Mouse (Mus musculus) left cerebral cortex, postnatal 36 days (tissue): ENCODE data around the gene Ccnf. TPM values are rescaled to one million over a fixed set of nuclear protein-coding genes. Genes with fewer than 3 reads are reported as not detected.

ENCODE experiments used
- microRNA-seq: library from miRNA; unstranded; fragments of <30 nt; microRNA quantifications from one replicate; pipeline ENCODE4 v1.2.0, GENCODE M21; 2022
- total RNA-seq, 2 experiments: library from RNA; stranded (reverse); gene quantifications; 2 replicates each; pipeline ENCODE4 v1.2.3; 2021

Ccnf gene
- total RNA-seq, 2 experiments from 2014 or later: 4.9 to 5.4 TPM

Small RNAs within 50 kb of the gene (microRNA-seq; reads per million reads assigned to microRNA genes)
- gene Mir5134 (2.3 reads per million), gene Mir6965 (not detected)

Other genes starting within 250 kb of the Ccnf start
- not detected for gene Prss27, start 213.3 kb downstream of the Ccnf start, total RNA-seq
- 10 to 100 TPM; 23.6 to 24.8 TPM for gene Kctd5, start 178.0 kb downstream of the Ccnf start, total RNA-seq
- 100 to 1,000 TPM; 107 to 110 TPM for gene Pdpk1, start 100.6 kb downstream of the Ccnf start, total RNA-seq
- gene Amdhd2, start 87.7 kb downstream of the Ccnf start, total RNA-seq: 10 to 100 TPM; 29.1 to 29.5 TPM
- gene Atp6v0c, start 81.8 kb downstream of the Ccnf start, total RNA-seq: 1,000 to 10,000 TPM; 1,241 to 1,448 TPM
- 10 to 100 TPM; 64.4 to 65.5 TPM for gene Tbc1d24, start 45.9 kb downstream of the Ccnf start, total RNA-seq
- gene Ntn3, start 42.0 kb downstream of the Ccnf start, total RNA-seq: 10 to 100 TPM; 10.0 to 10.4 TPM
- 10 to 100 TPM in 1 of 2 experiments, 1 to 10 TPM in 1; 9.4 to 14.2 TPM for gene Tedc2, start 30.6 kb downstream of the Ccnf start, total RNA-seq
- gene Abca17, start 99.6 kb upstream of the Ccnf start, total RNA-seq: 1 to 10 TPM in 1 of 2 experiments, under 1 TPM in 1; 0.72 to 1.1 TPM
- 10 to 100 TPM; 79.2 to 79.9 TPM for gene Abca3, start 100.5 kb upstream of the Ccnf start, total RNA-seq
- 100 to 1,000 TPM; 125 to 132 TPM for gene Rnps1, start 163.1 kb upstream of the Ccnf start, total RNA-seq
- 10 to 100 TPM; 26.7 to 30.3 TPM for gene Eci1, start 175.2 kb upstream of the Ccnf start, total RNA-seq
- 1 to 10 TPM; 3.2 to 7.2 TPM for gene Dnase1l2, start 191.6 kb upstream of the Ccnf start, total RNA-seq
- 10 to 100 TPM; 26.2 to 40.9 TPM for gene E4f1, start 218.8 kb upstream of the Ccnf start, total RNA-seq
- gene Pgp, start 218.9 kb upstream of the Ccnf start, total RNA-seq: 10 to 100 TPM; 60.4 to 75.1 TPM
- gene Bricd5, start 222.4 kb upstream of the Ccnf start, total RNA-seq: 1 to 10 TPM in 1 of 2 experiments, under 1 TPM in 1; 0.86 to 1.1 TPM
- 10 to 100 TPM; 35.1 to 35.8 TPM for gene Mlst8, start 227.6 kb upstream of the Ccnf start, total RNA-seq
- gene Caskin1, start 237.1 kb upstream of the Ccnf start, total RNA-seq: 100 to 1,000 TPM; 110 to 140 TPM